Mouse (Mus musculus) embryonic facial prominence, embryonic 11.5 days (tissue): ENCODE measurements around the gene Git2. TPM values are rescaled to one million over a fixed set of nuclear protein-coding genes. Genes with fewer than 3 reads are reported as not detected.

Source experiments
- ATAC-seq: fragments of 200-750 bp; cut with Nextera tagmentation; replicated peaks from 2 replicates; pipeline ENCODE4 v1.8.0; 2017; ENCODE audit warnings: low read depth; ENCODE audit not compliant: insufficient number of reproducible peaks, low FRiP score, low TSS enrichment
- DNase-seq: peaks from one replicate; pipeline ENCODE4 v3.0.0-alpha.2; 2015; ENCODE audit warnings: low spot score
- H3K27ac ChIP-seq: fragments of 300-500 bp; sonication (generic); replicated peaks from 2 replicates; pipeline ENCODE4 v1.5.1; 2014; ENCODE audit warnings: mild to moderate bottlenecking, low read depth, low read length, control low read depth
- H3K27me3 ChIP-seq: fragments of 300-500 bp; sonication (generic); 2 replicates; pipeline ENCODE4 v1.6.1; 2014; ENCODE audit warnings: mild to moderate bottlenecking, low read length, moderate library complexity, mixed read lengths; ENCODE audit not compliant: control insufficient read depth, insufficient read depth
- H3K36me3 ChIP-seq: fragments of 300-500 bp; sonication (generic); replicated peaks from 2 replicates; pipeline ENCODE4 v1.6.1; 2014; ENCODE audit warnings: low read depth, mild to moderate bottlenecking, low read length, moderate library complexity, mixed read lengths; ENCODE audit not compliant: control insufficient read depth, insufficient read depth
- H3K4me1 ChIP-seq: fragments of 300-500 bp; sonication (generic); 2 replicates; pipeline ENCODE4 v1.6.1; 2014; ENCODE audit warnings: low read length, mixed read lengths; ENCODE audit not compliant: control insufficient read depth, insufficient read depth
- H3K4me2 ChIP-seq: fragments of 300-500 bp; sonication (generic); 2 replicates; pipeline ENCODE4 v1.6.1; 2014; ENCODE audit warnings: low read depth, mild to moderate bottlenecking, control low read depth, low read length, moderate library complexity
- H3K4me3 ChIP-seq: fragments of 300-500 bp; sonication (generic); 2 replicates; pipeline ENCODE4 v1.5.1; 2014; ENCODE audit warnings: low read depth, low read length, control low read depth
- H3K9ac ChIP-seq: fragments of 300-500 bp; sonication (generic); replicated peaks from 2 replicates; pipeline ENCODE4 v1.6.1; 2014; ENCODE audit warnings: mild to moderate bottlenecking, control low read depth, low read length
- H3K9me3 ChIP-seq: fragments of 300-500 bp; sonication (generic); replicated peaks from 2 replicates; pipeline ENCODE4 v1.6.1; 2016; ENCODE audit warnings: mild to moderate bottlenecking, low read length, inconsistent platforms, mixed read lengths; ENCODE audit not compliant: control insufficient read depth
- WGBS: fragments of 180-500 bp; shearing (Covaris S2); extraction: QIAGEN DNeasy Blood & Tissue Kit; methylation state at CpG from one replicate; pipeline ENCODE4 v1.1.7; 2014; 5-methylcytosine and 5-hydroxymethylcytosine counted together
- polyA plus RNA-seq: library from polyadenylated mRNA; unstranded; fragments of >200 nt; fragmentation: Nextera tagmentation; extraction: Ambion mirVana; gene quantifications from 2 replicates; pipeline ENCODE4 v1.2.1, GENCODE M21; 2014

The Git2 gene
- polyA plus RNA-seq, 1 experiment from 2014 or later = 37.7 TPM

DNA sequence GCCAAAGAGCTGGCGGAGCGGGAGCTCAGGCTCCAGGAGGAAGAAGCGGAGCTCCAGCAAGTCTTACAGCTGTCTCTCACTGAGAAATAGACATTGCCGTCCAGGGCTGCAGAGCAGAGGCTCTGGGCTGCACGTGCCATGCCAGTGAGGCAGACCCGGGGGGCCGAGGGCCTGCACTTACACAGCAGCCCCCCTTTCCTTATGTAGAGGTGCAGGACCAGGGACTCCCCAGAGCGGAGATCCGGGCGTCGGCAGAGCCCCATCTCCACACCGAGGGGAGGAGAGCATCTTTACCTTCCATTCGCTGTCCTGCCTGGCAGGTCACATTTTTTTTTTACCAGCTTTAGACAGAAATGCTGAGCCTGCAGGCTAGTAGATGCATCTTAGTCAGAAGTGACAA lies 29.0 kb upstream of the Git2 start:
- Histone ChIP-seq H3K27me3 (no peaks in the 10 kb centered on the region), H3K4me1 (no peaks in the 10 kb centered on the region), H3K36me3 (peaks cover 2% of the 10 kb centered on the region; the same call in 1 of the 2 replicates), H3K9ac (no peak overlapping the region), H3K9me3 (no peaks in the 10 kb centered on the region), H3K4me2 (no peak overlapping the region), H3K4me3 (no peak overlapping the region), H3K27ac (no peak overlapping the region)
- 84% methylated on average over 13 of the region's 13 CpGs for WGBS
- no peak for DNase-seq
- no peak for ATAC-seq

DNA sequence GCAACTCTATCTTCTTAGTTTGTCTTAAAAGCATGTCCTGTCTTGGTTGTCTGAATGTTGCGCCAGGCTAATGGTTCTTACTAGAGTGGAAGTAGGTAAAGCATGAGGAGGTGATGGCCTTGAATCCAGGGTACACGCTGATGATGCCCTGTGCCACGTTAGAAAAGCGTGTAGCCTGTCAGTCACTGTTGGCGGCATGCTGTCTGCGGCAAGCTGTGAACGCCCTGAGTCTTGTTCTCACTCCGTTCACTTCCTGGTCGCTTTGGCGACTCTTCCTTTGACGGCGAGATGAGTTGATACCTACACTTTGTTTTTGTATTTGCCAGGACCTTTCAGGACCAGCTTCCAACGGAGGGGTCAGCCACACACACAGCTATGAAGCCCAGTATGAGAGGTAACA lies 27.9 kb upstream of the Git2 start:
- H3K9me3 ChIP-seq = no peaks in the 10 kb centered on the region
- H3K4me1 ChIP-seq = no peaks in the 10 kb centered on the region
- H3K27ac ChIP-seq = no peak overlapping the region
- no peak overlapping the region for H3K4me2 ChIP-seq
- H3K9ac ChIP-seq = no peak overlapping the region
- no peak overlapping the region for H3K4me3 ChIP-seq
- H3K27me3 ChIP-seq = no peaks in the 10 kb centered on the region
- no peak for ATAC-seq
- DNase-seq = no peak
- WGBS = 91% methylated on average over 13 of the region's 13 CpGs
- H3K36me3 ChIP-seq = peaks cover 2% of the 10 kb centered on the region; the same call in 1 of the 2 replicates

DNA sequence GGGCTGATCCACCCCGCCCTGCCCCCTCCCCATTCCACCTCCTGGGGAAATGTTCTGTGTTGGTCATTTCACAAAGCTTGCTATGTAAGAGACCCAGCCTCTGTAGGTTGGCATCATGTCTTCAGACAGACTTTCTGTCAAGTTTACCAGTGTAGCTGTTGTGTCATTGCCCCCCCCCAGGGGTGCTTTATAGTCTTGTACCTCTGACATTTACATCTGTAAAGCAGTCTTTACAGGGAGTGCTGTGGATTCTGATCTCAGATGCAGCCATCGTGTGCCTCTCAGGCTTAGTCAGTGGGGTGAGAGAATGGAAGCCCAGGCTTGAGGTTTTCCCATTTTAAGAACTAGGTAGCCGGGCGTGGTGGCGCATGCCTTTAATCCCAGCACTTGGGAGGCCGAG lies 26.5 kb upstream of the Git2 start:
- no peaks in the 10 kb centered on the region for H3K27me3 ChIP-seq
- no peak overlapping the region for H3K4me2 ChIP-seq
- 82% methylated on average over 6 of the region's 6 CpGs for WGBS
- ATAC-seq (no peak), DNase-seq (no peak)
- no peak overlapping the region for H3K4me3 ChIP-seq
- H3K9ac ChIP-seq = no peak overlapping the region
- H3K27ac ChIP-seq = no peak overlapping the region
- H3K9me3 ChIP-seq = no peaks in the 10 kb centered on the region
- no peaks in the 10 kb centered on the region for H3K4me1 ChIP-seq
- H3K36me3 ChIP-seq = peaks cover 2% of the 10 kb centered on the region; the same call in 1 of the 2 replicates

- H3K4me3 ChIP-seq = no peak overlapping the region
- DNase-seq (peak; percentile 24), ATAC-seq (no peak)
- no peaks in the 10 kb centered on the region for H3K27me3 ChIP-seq
- H3K4me2 ChIP-seq = no peak overlapping the region
- no peaks in the 10 kb centered on the region for H3K9me3 ChIP-seq
- no peaks in the 10 kb centered on the region for H3K4me1 ChIP-seq
- no peak overlapping the region for H3K9ac ChIP-seq
- no peak overlapping the region for H3K27ac ChIP-seq
- peaks cover 2% of the 10 kb centered on the region; the same call in 1 of the 2 replicates for H3K36me3 ChIP-seq
- WGBS = 21% methylated on average over 8 of the region's 8 CpGs
Observed at GRCm38 (mm10) chr5:114801049-114801448, 25.7 kb upstream of the Git2 start.

DNA sequence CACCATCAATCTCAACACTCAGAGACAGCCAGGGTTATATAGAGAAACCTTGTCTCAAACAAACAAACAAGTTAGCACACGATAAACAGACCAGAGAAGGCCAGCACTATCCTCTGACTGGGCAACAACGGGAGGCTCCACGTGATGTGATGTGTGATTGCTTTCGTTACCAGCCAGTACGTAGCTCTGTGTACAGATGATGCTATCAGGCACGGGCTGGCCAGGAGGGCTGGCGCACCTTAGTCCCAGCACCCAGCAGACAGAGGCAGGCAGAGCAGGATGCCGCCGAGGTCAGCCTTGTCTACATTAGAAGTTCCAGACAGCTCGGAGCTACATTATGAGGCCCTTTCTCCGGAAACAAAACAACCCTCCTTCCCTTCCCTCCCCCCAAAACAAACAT lies 24.5 kb upstream of the Git2 start:
- ATAC-seq (no peak), DNase-seq (no peak)
- WGBS = 83% methylated on average over 11 of the region's 11 CpGs
- Histone ChIP-seq H3K27me3 (no peaks in the 10 kb centered on the region), H3K4me1 (no peaks in the 10 kb centered on the region), H3K9ac (no peak overlapping the region), H3K4me3 (no peak overlapping the region), H3K36me3 (peaks cover 2% of the 10 kb centered on the region; the same call in 1 of the 2 replicates), H3K27ac (no peak overlapping the region), H3K4me2 (no peak overlapping the region), H3K9me3 (no peaks in the 10 kb centered on the region)

- no peak for ATAC-seq
- DNase-seq = no peak
- H3K36me3 ChIP-seq = no peaks in the 10 kb centered on the region; the same call in 1 of the 2 replicates
- no peak overlapping the region for H3K27ac ChIP-seq
- no peaks in the 10 kb centered on the region for H3K9me3 ChIP-seq
- no peak overlapping the region for H3K4me2 ChIP-seq
- 88% methylated on average over 8 of the region's 8 CpGs for WGBS
- no peak overlapping the region for H3K9ac ChIP-seq
- no peak overlapping the region for H3K4me3 ChIP-seq
- no peaks in the 10 kb centered on the region for H3K4me1 ChIP-seq
- H3K27me3 ChIP-seq = no peaks in the 10 kb centered on the region
Observed at GRCm38 (mm10) chr5:114797253-114797652, 21.9 kb upstream of the Git2 start.

GRCm38 (mm10) chr5:114796299-114797012 lies 21.1 kb upstream of the Git2 start:
- Histone ChIP-seq H3K4me2 (peak overlapping the region; percentile 68), H3K4me3 (peak overlapping the region; percentile 27), H3K27me3 (no peaks in the 10 kb centered on the region), H3K9ac (peak overlapping the region; percentile 5; the same call in 1 of the 2 replicates), H3K4me1 (no peaks in the 10 kb centered on the region), H3K36me3 (no peaks in the 10 kb centered on the region; the same call in 1 of the 2 replicates), H3K27ac (no peak overlapping the region), H3K9me3 (no peaks in the 10 kb centered on the region)
- ATAC-seq (peak; percentile 60), DNase-seq (peak; percentile 52)
- WGBS = 5% methylated on average over 40 of the region's 40 CpGs

GRCm38 (mm10) chr5:114795653-114796052 lies 20.3 kb upstream of the Git2 start:
- WGBS = 69% methylated on average over 9 of the region's 9 CpGs
- no peaks in the 10 kb centered on the region for H3K9me3 ChIP-seq
- no peak overlapping the region for H3K9ac ChIP-seq
- H3K36me3 ChIP-seq = no peaks in the 10 kb centered on the region; the same call in 1 of the 2 replicates
- H3K4me3 ChIP-seq = no peak overlapping the region
- H3K4me2 ChIP-seq = no peak overlapping the region
- no peak overlapping the region for H3K27ac ChIP-seq
- no peaks in the 10 kb centered on the region for H3K4me1 ChIP-seq
- no peaks in the 10 kb centered on the region for H3K27me3 ChIP-seq
- DNase-seq = no peak
- ATAC-seq = no peak
